Mouse (Mus musculus) megakaryocyte, embryonic 14.5 days (primary cell): ENCODE data around the gene Creb5.

Source experiments
- FLI1 ChIP-seq: IDR thresholded peaks from 2 replicates; pipeline ENCODE4 v1.6.1; 2012; ENCODE audit warnings: low read length, inconsistent platforms, mixed read lengths
- GATA1 ChIP-seq: IDR thresholded peaks from 3 replicates; pipeline ENCODE4 v1.6.1; 2012; ENCODE audit warnings: mixed read lengths, low read length, inconsistent platforms, borderline replicate concordance

GRCm38 (mm10) chr6:53584718-53585405 is 297.8 kb downstream of the Creb5 start:
- TF ChIP-seq GATA1 (no peak), FLI1 (no peak)
